8 mouse cellular contexts compared by ENCODE assay signal in genomic region chrX:53269289-53270062, GRCm38 (mm10). TPM values are rescaled to one million over a fixed set of nuclear protein-coding genes. Genes with fewer than 3 reads are reported as not detected.
DNase-seq lines count a peak whose midpoint lies in the region; ATAC-seq lines count a peak whose summit lies in the region.

Gene Fam122b (minus strand): TSS chrX:53269805.

- 16% methylated on average over 40 of the region's 40 CpGs for WGBS in hindbrain, embryonic 12.5 days

- peak within 1 kb of the TSS; percentile 65 for H3K9ac ChIP-seq in hindbrain, embryonic 12.5 days

- H3K4me3 ChIP-seq in hindbrain, embryonic 12.5 days = peak within 1 kb of the TSS; percentile 55

- peak; percentile 90 for ATAC-seq in hindbrain, embryonic 12.5 days (ENCODE audit: low FRiP score)

- no peaks in the 10 kb centered on the region for H3K27me3 ChIP-seq in hindbrain, embryonic 12.5 days

- peak within 1 kb of the TSS; percentile 60 for H3K4me2 ChIP-seq in hindbrain, embryonic 12.5 days (replicated peaks)

- peak within 1 kb of the TSS; percentile 83 for H3K27ac ChIP-seq in hindbrain, embryonic 12.5 days

- peak; percentile 88 for DNase-seq in MN1 (ENCODE audit: low spot score)
- peak; percentile 90 for DNase-seq in cerebellum, adult 9-10 months
- peak; percentile 75 to 89 for DNase-seq in frontal cortex, adult 2 months (ENCODE audit: extremely low spot score in 1 of 2, low spot score in 1 of 2)
- DNase-seq in layer of hippocampus, postnatal 14 days (ENCODE audit: low spot score in 2 of 2) = peak; percentile 85 to 93
- peak; percentile 89 for DNase-seq in lung, postnatal 14 days
- DNase-seq in retina, adult 2 months (ENCODE audit: low read depth, low spot score) = peak; percentile 78
- peak; percentile 85 to 90 for DNase-seq in thymus, postnatal 36 days

- H3K9me3 ChIP-seq in hindbrain, embryonic 12.5 days (replicated peaks) = no peaks in the 10 kb centered on the region

- peaks cover 5% of the 10 kb centered on the region; the same call in 1 of the 2 replicates for H3K4me1 ChIP-seq in hindbrain, embryonic 12.5 days

- no peaks in the 10 kb centered on the region for H3K36me3 ChIP-seq in hindbrain, embryonic 12.5 days

RNA-seq across cellular contexts. Expression of gene Fam122b, which starts in this region (rescaled TPM):
- 4.9 and 5.1 TPM in 2 replicates for polyA plus RNA-seq in frontal cortex, adult 2 months (2012; rRNA removed)
- 4.9 and 5.5 TPM in 2 replicates for polyA plus RNA-seq in hindbrain, embryonic 12.5 days (2016; fragmentation: Nextera tagmentation; extraction: Ambion mirVana)
- 1 to 10 TPM; 3.0 to 3.6 TPM for total RNA-seq in layer of hippocampus, postnatal 14 days (2021)

Comparison
In these comparisons a context has a peak if more than half of its experiments do, and no peak if none do; other contexts are left out.
1. Peak in every context shown above with its lines: DNase-seq, ATAC-seq, H3K4me3 ChIP-seq and H3K27ac ChIP-seq.